Mouse (Mus musculus) left cerebral cortex, adult 2 months (tissue): ENCODE data around the gene Uts2. TPM values are rescaled to one million over a fixed set of nuclear protein-coding genes. Genes with fewer than 3 reads are reported as not detected.

ENCODE experiments used
- DNase-seq, 2 experiments: peaks; one replicate each; pipeline ENCODE4 v3.0.0; 2021 to 2022; ENCODE audit warnings: low spot score in 2 of 2, mixed read lengths in 1 of 2; ENCODE audit errors: extremely low spot score in 1 of 2
- H3K27ac ChIP-seq: fragments of 200-600 bp; 2 replicates; pipeline ENCODE4 v1.8.1; 2022
- H3K4me3 ChIP-seq: fragments of 200-600 bp; 2 replicates; pipeline ENCODE4 v1.8.1; 2022
- CTCF ChIP-seq: fragments of 200-600 bp; IDR thresholded peaks from 2 replicates; pipeline ENCODE4 v1.8.1; 2022; ENCODE audit warnings: antibody characterized with exemption, mild to moderate bottlenecking, moderate library complexity
- intact Hi-C: fragments of 180-260 bp; cut with DNase I; formaldehyde crosslinking; loops from one replicate; pipeline ENCODE4 v1.15.1; 2025
- long read RNA-seq, 2 experiments: library from polyadenylated mRNA; stranded (forward); transcript quantifications; one replicate each; pipeline ENCODE4 v2.0.0; 2021; ENCODE audit warnings: borderline mapping rate in 2 of 2
- total RNA-seq, 2 experiments: library from RNA; stranded (reverse); gene quantifications; 2 replicates each; pipeline ENCODE4 v1.2.3; 2021

The Uts2 gene
- total RNA-seq, result not detected
- long read RNA-seq, experiment 1, partial matches to known transcripts, result 0 of 2 reads
- long read RNA-seq, experiment 1, other reads (novel, unspliced or antisense), result 2 of 2 reads
- long read RNA-seq, experiment 2, result 0 reads

DNA sequence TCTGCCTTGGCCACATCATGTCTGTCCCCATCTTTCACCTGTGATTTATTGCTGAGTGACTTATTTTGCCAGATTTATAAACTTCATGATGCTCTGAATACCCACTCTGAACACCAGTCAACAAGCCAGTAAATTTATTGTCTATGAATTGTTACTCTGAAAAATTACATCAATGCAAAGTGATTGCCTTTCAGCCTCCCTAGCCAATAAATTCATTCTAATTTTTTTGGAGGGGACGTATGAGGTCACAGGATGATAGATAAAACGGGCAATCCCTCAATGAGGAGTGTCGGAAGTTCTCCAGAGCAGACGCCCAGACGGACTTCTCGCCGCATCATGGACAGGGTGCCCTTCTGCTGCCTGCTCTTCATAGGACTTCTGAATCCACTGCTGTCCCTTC is at the start of gene Uts2:
Uts2 (plus strand) TSS at position 301 of the 400 bp plus-strand sequence.
- H3K4me3 ChIP-seq, result no peak within 1 kb of the TSS
- no peak within 1 kb of the TSS for H3K27ac ChIP-seq
- intact Hi-C loops, result no loop called here
- DNase-seq, result no peak
- no peak for TF ChIP-seq CTCF

DNA sequence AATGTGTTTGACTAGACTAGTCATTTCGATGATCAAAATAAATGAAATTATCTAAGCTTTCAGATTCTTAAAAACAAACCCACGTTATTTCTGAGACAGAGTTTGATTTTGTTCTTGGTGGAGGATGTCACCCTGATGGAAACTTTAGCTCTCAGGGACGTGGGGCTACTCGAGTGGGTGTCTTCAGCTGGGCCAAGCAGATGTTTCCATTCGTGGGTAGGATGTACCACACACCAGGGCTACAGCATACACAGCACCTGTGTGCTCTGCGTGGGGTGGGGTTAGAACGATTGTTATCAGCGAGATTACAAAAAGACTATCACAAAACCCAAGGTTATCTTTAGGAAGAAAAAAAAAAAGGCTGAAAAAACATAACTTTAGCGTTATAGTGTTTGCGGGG is 45.9 kb upstream of the Uts2 start:
- no peak for TF ChIP-seq CTCF
- intact Hi-C loops, result no loop called here

DNA sequence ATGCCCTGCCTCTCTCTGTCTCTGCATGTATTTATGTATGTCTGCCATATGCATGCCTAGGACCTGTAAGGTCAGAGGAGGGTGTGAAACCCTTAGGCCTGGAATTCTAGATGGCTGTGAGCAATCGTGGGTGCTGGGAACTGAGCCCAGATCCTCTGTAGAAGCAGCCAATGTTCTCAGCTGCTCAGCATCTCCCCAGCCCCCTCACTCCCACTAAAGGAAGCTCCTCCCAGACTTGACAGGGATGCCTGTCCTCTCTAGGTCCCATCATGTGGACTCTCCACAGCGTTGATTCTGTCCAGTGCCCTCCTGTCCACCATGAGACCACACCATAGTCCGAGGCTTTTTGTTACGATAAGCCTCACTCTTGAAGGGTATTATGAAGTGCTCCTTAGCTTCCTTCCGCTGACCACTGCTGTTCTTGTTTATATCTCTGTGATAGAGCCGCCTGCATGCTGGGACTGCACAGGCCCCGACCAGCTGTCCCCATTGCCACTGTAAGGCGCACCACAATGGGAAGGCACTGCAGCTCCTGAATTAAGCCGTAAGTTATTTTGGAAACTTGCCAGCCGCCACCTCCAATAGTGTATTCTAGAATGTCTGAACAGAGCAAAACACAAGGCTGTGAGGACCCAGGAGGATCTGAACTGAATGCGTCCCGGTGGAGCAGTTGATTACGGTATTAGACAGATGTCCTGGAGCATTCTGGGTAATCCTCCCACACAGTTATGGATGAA is 40.4 kb upstream of the Uts2 start:
- DNase-seq, result no peak
- H3K27ac ChIP-seq, result no peak overlapping the region
- intact Hi-C loops, result no loop called here
- no peak for TF ChIP-seq CTCF
- H3K4me3 ChIP-seq, result no peak overlapping the region

More for the DNA sequence above, 45.9 kb upstream of the Uts2 start:
- Histone ChIP-seq H3K27ac (no peak overlapping the region), H3K4me3 (no peak overlapping the region)
- no peak for DNase-seq

DNA sequence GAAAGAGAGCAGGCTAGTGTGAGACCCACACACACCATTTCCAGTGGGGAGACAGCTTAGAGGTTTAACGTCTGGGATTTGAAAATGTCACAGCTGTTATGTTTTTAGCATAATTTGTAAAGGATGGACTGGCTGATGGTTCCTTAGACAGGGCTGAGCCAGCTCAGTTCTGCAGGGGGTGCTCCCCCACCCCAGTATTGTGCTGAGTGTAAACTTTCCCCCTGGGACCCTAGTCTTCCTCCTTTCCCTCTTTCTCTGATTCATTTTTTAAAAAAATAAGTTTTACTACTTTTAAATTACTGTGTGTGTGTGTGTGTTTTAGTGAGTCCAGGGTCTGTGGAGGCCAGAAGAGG is 39.8 kb upstream of the Uts2 start:
- no peak overlapping the region for H3K4me3 ChIP-seq
- DNase-seq, result no peak
- intact Hi-C loops, result no loop called here
- TF ChIP-seq CTCF, result no peak
- H3K27ac ChIP-seq, result no peak overlapping the region

DNA sequence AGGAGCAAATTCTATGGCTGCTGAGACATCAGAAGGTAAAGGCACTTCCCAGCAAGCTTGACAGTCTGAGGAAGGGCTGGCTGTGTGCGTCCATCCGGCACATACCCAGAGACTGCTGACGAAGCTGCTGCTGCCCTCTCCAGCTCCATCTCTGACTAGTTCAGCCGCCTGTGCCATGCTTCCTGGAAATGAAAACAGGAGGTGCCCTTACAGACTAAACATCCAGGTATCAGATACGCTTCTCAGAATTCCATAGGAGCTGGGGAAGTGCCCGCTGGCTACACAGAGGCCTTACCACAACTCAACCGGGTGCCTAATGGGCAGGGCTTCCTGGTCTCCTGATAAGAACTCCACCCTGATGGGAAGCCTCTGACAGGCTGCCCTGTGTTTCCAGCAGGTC is 38.4 kb upstream of the Uts2 start:
- Histone ChIP-seq H3K27ac (no peak overlapping the region), H3K4me3 (no peak overlapping the region)
- intact Hi-C loops, result no loop called here
- DNase-seq, result no peak
- no peak for TF ChIP-seq CTCF

DNA sequence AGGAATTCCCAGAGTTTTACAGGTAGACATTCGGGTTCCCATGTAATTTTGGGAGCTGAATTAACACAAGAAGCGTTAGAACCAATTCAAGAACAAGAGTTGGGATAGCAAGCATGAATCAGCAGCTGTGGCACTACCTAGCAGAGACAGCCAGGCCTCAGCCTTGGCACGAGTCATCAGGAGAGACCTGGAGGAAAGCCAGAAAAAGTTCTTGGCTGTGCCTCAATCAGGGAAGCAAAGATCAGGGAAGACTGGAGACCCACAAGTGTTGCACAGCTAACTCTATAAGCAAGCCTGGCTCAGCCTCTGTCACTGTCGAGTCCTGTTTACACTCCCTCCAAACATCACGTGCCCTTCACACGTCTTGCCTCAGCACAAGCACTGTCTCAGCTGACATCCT is 34.7 kb upstream of the Uts2 start:
- TF ChIP-seq CTCF, result no peak
- intact Hi-C loops, result loop anchor here (10.0 kb wide), 1 partner anchor 183 kb away; no protein-coding TSS in a partner anchor
- DNase-seq, result no peak
- Histone ChIP-seq H3K4me3 (no peak overlapping the region), H3K27ac (no peak overlapping the region)

DNA sequence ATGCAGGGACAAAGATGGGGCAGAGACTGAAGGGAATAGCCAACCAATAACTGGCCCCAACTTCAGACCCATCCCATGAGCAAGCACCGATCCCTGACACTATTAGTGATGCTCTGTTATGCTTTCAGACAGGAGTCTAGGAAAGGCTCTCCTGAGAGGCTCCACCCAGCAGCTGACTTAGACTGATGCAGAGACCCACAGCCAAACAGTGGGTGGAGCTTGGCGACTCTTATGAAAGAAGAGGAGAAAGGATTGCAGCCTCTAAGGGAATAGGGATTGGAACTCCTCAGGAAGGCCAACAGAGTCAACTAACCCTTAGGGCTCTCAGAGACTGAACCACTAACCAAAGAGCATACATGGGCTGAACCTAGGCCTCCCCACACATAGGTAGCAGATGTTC is 33.2 kb upstream of the Uts2 start:
- DNase-seq, result no peak
- no peak overlapping the region for H3K27ac ChIP-seq
- no peak overlapping the region for H3K4me3 ChIP-seq
- intact Hi-C loops, result loop anchor here (10.0 kb wide), 1 partner anchor 181 kb away; no protein-coding TSS in a partner anchor
- TF ChIP-seq CTCF, result no peak

DNA sequence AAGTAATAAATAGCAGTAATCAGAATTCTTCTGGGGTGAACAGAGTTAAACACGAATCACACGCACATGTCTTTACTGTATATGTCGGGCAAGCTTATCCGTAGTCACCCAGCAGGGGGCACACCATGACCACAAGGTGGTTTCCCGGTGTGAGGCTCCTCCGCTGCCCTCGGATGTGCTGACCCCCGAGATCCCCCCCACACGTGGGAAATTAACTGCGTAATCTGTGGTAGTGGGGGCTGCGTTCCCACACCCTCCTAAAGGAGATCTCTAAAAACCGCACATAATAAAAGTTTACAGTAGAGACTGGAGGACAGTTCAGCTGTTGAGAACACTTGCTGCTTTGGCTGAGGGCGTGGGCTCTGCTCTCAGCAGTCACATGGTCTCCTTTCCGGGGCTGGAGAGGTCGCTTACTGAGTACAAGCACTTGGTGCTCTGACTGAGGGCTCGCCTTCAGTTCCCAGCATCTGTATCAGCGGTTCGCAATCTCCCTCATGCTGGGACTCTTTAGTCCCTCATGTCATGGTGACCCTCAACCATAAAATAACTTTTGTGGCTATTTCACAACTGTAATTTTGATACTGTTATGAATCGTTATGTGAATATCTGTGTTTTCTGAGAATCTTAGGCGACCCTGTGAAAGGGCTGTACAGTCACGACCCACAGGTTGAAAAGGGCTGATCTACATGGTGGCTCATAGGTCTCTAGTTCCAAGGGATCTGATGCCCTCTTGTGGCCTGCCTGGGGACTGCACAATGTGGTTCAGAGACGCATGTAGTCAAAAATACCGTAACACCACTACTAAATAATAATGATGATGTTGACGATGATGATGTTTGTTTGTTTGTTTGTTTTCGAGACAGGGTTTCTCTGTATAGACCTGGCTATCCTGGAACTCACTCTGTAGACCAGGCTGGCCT is 32.0 kb upstream of the Uts2 start:
- no peak overlapping the region for H3K4me3 ChIP-seq
- DNase-seq, result peak; percentile 79 to 86
- intact Hi-C loops, result loop anchor here (5.0 to 10.0 kb wide), 3 partner anchors 48 to 308 kb away; no protein-coding TSS in a partner anchor

DNA sequence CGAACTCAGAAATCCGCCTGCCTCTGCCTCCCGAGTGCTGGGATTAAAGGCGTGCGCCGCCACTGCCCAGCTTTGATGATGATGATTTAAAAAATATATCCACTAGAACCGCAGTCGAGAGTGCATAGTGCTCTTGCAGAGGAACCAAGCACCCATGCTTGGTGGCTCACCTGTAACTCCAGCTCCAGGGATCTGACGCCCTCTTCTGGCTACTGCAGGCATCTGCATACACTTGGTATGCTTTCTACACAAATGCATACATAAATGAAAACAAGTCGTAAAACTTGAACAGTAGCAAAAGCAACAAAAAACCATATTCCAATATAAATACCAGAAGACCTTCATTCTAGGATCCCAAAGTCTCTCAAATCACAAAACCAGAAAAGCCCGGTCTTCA is 31.3 kb upstream of the Uts2 start:
- no peak for DNase-seq
- no peak overlapping the region for H3K27ac ChIP-seq
- intact Hi-C loops, result loop anchor here (5.0 to 10.0 kb wide), 3 partner anchors 48 to 308 kb away; no protein-coding TSS in a partner anchor
- no peak; the same call in 1 of the 2 replicates for TF ChIP-seq CTCF
- H3K4me3 ChIP-seq, result no peak overlapping the region

More for the DNA sequence above, 32.0 kb upstream of the Uts2 start:
- no peak overlapping the region for H3K27ac ChIP-seq
- peak; percentile 74 for TF ChIP-seq CTCF

DNA sequence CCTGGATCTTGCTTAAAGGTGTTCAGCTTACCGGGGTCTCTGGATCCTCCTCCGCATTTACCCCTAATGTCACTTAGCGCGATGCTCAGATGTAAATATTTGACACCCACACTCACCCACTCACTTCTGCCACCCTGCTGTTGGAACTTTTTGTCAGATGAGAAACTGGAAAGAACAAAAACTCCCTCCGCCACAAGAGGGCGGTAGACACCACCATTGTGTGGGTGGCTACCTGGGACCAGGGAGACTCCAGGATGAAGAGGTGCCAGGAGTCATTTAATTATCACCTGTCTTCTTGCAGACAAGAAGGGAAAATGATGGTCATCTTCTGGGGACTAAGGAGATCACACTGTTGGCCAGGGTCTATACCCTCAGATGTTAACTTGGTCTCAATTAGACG is 30.3 kb upstream of the Uts2 start:
- intact Hi-C loops, result loop anchor here (5.0 to 10.0 kb wide), 3 partner anchors 49 to 309 kb away; no protein-coding TSS in a partner anchor
- peak; percentile 49 to 60 for DNase-seq
- no peak overlapping the region for H3K27ac ChIP-seq
- H3K4me3 ChIP-seq, result no peak overlapping the region
- TF ChIP-seq CTCF, result peak; percentile 71

DNA sequence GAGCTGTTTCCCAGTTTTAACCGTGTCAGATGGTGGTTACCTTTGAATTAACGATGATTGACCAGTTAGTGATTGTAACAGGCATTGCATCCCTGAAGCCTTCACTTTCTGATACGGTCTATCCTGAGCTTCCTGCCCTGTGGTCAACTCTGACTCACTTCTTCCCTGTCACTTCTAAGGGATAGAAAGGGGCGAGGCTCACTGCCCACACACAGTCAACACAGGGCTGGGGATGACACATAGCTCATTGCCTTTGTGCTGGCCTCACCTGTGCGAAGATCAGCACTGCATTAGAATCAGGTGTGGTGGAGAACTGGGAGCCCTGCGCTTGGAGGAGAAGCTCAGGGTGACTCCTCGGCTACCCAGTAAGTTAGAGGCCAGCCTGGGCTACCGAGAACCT is 27.9 kb upstream of the Uts2 start:
- no peak for TF ChIP-seq CTCF
- intact Hi-C loops, result loop anchor here (5.0 to 10.0 kb wide), 3 partner anchors 52 to 312 kb away; no protein-coding TSS in a partner anchor
- no peak for DNase-seq
- no peak overlapping the region for H3K27ac ChIP-seq
- H3K4me3 ChIP-seq, result no peak overlapping the region

DNA sequence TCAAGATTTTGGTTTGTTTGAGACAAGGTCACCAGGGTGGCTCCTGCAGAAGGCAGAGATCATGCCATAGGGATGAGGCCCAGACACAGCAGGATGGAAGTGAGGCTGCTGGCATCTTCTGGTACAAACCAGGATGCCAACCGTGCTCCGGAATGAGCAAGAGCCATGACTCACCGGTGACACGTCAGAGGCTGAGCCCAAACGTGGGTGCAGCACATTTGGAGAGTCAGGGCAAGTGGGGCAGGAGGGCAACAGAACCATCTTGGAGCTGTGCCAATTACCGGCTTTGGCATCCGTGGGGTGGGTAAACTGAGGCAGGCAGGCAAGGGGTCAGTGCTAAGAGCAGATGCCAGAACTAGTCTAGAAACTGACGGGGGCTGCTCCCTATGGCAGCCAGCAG is 23.6 kb upstream of the Uts2 start:
- intact Hi-C loops, result no loop called here
- no peak overlapping the region for H3K4me3 ChIP-seq
- DNase-seq, result no peak
- no peak overlapping the region for H3K27ac ChIP-seq
- no peak for TF ChIP-seq CTCF
